Mouse (Mus musculus) megakaryocyte, embryonic 14.5 days (primary cell): ENCODE data around the gene 2210017I01Rik. TPM values are rescaled to one million over a fixed set of nuclear protein-coding genes. Genes with fewer than 3 reads are reported as not detected.

Experiments
- H3K27me3 ChIP-seq: replicated peaks from 2 replicates; pipeline ENCODE3; 2012; ENCODE audit warnings: inconsistent platforms
- H3K36me3 ChIP-seq: replicated peaks from 2 replicates; pipeline ENCODE3; 2012; ENCODE audit warnings: low read length, inconsistent platforms, mixed read lengths
- H3K4me1 ChIP-seq: 2 replicates; pipeline ENCODE4 v1.6.1; 2012; ENCODE audit warnings: inconsistent platforms
- H3K4me3 ChIP-seq: replicated peaks from 2 replicates; pipeline ENCODE3; 2012; ENCODE audit warnings: moderate library complexity, mild to moderate bottlenecking, inconsistent platforms
- H3K9me3 ChIP-seq: 2 replicates; pipeline ENCODE4 v1.6.1; 2012; ENCODE audit warnings: inconsistent platforms
- FLI1 ChIP-seq: IDR thresholded peaks from 2 replicates; pipeline ENCODE4 v1.6.1; 2012; ENCODE audit warnings: low read length, inconsistent platforms, mixed read lengths
- GATA1 ChIP-seq: IDR thresholded peaks from 3 replicates; pipeline ENCODE4 v1.6.1; 2012; ENCODE audit warnings: mixed read lengths, low read length, inconsistent platforms, borderline replicate concordance
- polyA plus RNA-seq: library from polyadenylated mRNA; stranded (reverse); fragments of >175 nt; gene quantifications from 2 replicates; pipeline ENCODE4 v1.2.3, GENCODE M21; 2012; ENCODE audit warnings: low replicate concordance; ENCODE audit not compliant: insufficient read depth

The 2210017I01Rik gene
- not detected in 2 replicates for polyA plus RNA-seq

- H3K4me1 ChIP-seq: no peaks in the 10 kb centered on the region
- H3K36me3 ChIP-seq: no peaks in the 10 kb centered on the region
- no peak within 1 kb of the TSS for H3K4me3 ChIP-seq
- TF ChIP-seq FLI1: no peak
- no peak for TF ChIP-seq GATA1
- no peaks in the 10 kb centered on the region for H3K27me3 ChIP-seq
- no peaks in the 10 kb centered on the region for H3K9me3 ChIP-seq
These were observed at the start of gene 2210017I01Rik for GRCm38 (mm10) chr3:92607392-92607791. Gene 2210017I01Rik, minus strand, starts transcription at chr3:92607492.

DNA sequence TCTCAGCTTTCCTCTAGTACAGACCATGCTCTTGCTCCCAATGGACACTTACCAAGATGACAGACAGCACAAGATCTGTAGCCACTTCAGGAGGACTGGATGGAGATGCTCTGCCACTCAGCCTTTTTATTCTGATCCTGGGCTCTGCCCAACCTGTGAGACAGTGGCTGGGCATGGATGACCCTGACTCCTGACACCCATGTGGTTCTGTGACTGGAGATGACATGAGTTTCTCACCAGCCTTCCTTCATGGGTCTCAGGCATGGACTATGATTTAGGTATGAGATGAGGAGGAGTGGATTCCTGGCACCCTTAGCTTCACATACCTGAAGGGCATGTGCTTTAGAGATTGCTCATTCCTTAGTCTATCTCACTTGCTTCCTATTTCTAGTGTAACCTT lies 49.5 kb upstream of the 2210017I01Rik start, which contains the start of gene Lce1b:
TSS of gene Lce1b (minus strand) at position 101 of the 400 bp plus-strand sequence.
- Histone ChIP-seq H3K4me1 (no peaks in the 10 kb centered on the region), H3K9me3 (no peaks in the 10 kb centered on the region), H3K27me3 (no peaks in the 10 kb centered on the region), H3K36me3 (no peaks in the 10 kb centered on the region), H3K4me3 (no peak within 1 kb of the TSS)
- TF ChIP-seq FLI1 (no peak), GATA1 (no peak)

- Histone ChIP-seq H3K4me1 (no peaks in the 10 kb centered on the region), H3K4me3 (no peak within 1 kb of the TSS), H3K27me3 (no peaks in the 10 kb centered on the region), H3K9me3 (no peaks in the 10 kb centered on the region), H3K36me3 (no peaks in the 10 kb centered on the region)
- TF ChIP-seq FLI1 (no peak), GATA1 (no peak)
These were observed 40.9 kb upstream of the 2210017I01Rik start, which contains the start of gene Lce1a1 for GRCm38 (mm10) chr3:92648207-92648606. Gene Lce1a1, minus strand, starts transcription at chr3:92648307.

- no peaks in the 10 kb centered on the region for H3K27me3 ChIP-seq
- H3K4me3 ChIP-seq: no peak overlapping the region
- peaks cover 4% of the 10 kb centered on the region; the same call in 1 of the 2 replicates for H3K9me3 ChIP-seq
- H3K4me1 ChIP-seq: no peaks in the 10 kb centered on the region
- no peaks in the 10 kb centered on the region for H3K36me3 ChIP-seq
- no peak for TF ChIP-seq FLI1
- no peak for TF ChIP-seq GATA1
These were observed 32.6 kb upstream of the 2210017I01Rik start for GRCm38 (mm10) chr3:92639854-92640253.

DNA sequence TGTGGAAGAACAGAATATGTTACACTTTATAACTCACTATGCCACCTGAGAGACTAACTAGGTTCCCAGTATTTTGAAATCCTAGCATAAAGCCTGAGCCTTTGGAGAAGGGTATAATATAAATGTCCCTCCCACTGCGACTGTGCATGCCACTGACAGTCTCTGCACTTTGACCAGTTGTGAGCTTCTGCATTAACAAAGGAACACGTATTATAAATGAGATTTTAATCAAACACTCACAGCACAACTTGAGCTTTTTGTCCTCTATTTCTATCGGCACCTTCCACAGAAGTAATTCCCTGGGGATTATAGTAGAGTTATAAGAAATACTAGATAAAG lies 31.3 kb upstream of the 2210017I01Rik start:
- Histone ChIP-seq H3K4me3 (no peak overlapping the region), H3K27me3 (no peaks in the 10 kb centered on the region), H3K36me3 (no peaks in the 10 kb centered on the region), H3K9me3 (peaks cover 4% of the 10 kb centered on the region; the same call in 1 of the 2 replicates), H3K4me1 (no peaks in the 10 kb centered on the region)
- TF ChIP-seq FLI1 (no peak), GATA1 (no peak)

- H3K27me3 ChIP-seq: no peaks in the 10 kb centered on the region
- peaks cover 4% of the 10 kb centered on the region; the same call in 1 of the 2 replicates for H3K9me3 ChIP-seq
- H3K4me1 ChIP-seq: no peaks in the 10 kb centered on the region
- H3K36me3 ChIP-seq: no peaks in the 10 kb centered on the region
- TF ChIP-seq FLI1 (no peak), GATA1 (no peak)
- no peak overlapping the region for H3K4me3 ChIP-seq
These were observed 30.7 kb upstream of the 2210017I01Rik start for GRCm38 (mm10) chr3:92637745-92638652.

- Histone ChIP-seq H3K9me3 (no peaks in the 10 kb centered on the region), H3K4me3 (no peak within 1 kb of the TSS), H3K27me3 (no peaks in the 10 kb centered on the region), H3K36me3 (no peaks in the 10 kb centered on the region), H3K4me1 (no peaks in the 10 kb centered on the region)
- TF ChIP-seq FLI1 (no peak), GATA1 (no peak)
These were observed 14.3 kb upstream of the 2210017I01Rik start, which contains the start of gene Lce6a for GRCm38 (mm10) chr3:92621560-92621959. Gene Lce6a, minus strand, starts transcription at chr3:92621660.

GRCm38 (mm10) chr3:92609804-92610203 lies 2.5 kb upstream of the 2210017I01Rik start:
- H3K9me3 ChIP-seq: no peaks in the 10 kb centered on the region
- no peak for TF ChIP-seq FLI1
- no peak for TF ChIP-seq GATA1

DNA sequence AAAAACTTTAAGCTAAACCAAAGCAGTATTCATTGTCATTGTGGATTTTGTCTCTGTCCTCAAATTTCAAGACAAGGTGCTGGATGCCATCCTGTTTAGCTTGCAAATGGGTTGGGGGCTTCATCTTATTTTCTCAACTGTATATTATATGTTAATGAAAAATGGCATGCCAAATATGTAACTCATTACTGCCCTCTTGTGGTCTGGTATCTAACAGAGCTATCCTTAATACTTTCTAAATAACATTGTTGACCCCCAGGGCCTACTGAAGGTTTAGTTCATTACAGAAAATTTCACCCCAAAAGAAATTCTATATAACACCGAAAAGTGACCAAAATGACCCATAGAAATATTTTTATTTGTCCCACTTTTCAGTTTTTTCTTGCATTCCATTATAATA lies 5.1 kb downstream of the 2210017I01Rik start:
- TF ChIP-seq FLI1 (no peak), GATA1 (no peak)
- no peak overlapping the region for H3K4me3 ChIP-seq
- H3K36me3 ChIP-seq: no peaks in the 10 kb centered on the region
- H3K9me3 ChIP-seq: no peaks in the 10 kb centered on the region; the same call in 1 of the 2 replicates
- H3K4me1 ChIP-seq: no peaks in the 10 kb centered on the region
- no peaks in the 10 kb centered on the region for H3K27me3 ChIP-seq

More at GRCm38 (mm10) chr3:92609804-92610203, 2.5 kb upstream of the 2210017I01Rik start:
- H3K4me1 ChIP-seq: no peaks in the 10 kb centered on the region
- H3K36me3 ChIP-seq: no peaks in the 10 kb centered on the region
- no peaks in the 10 kb centered on the region for H3K27me3 ChIP-seq
- H3K4me3 ChIP-seq: no peak overlapping the region

- Histone ChIP-seq H3K27me3 (no peaks in the 10 kb centered on the region), H3K4me3 (no peak overlapping the region), H3K9me3 (no peaks in the 10 kb centered on the region; the same call in 1 of the 2 replicates), H3K36me3 (no peaks in the 10 kb centered on the region), H3K4me1 (no peaks in the 10 kb centered on the region)
- TF ChIP-seq FLI1 (no peak), GATA1 (no peak)
These were observed 6.8 kb downstream of the 2210017I01Rik start for GRCm38 (mm10) chr3:92600456-92600855.
